23 mouse cellular contexts compared by ENCODE assay signal in the genomic region with DNA sequence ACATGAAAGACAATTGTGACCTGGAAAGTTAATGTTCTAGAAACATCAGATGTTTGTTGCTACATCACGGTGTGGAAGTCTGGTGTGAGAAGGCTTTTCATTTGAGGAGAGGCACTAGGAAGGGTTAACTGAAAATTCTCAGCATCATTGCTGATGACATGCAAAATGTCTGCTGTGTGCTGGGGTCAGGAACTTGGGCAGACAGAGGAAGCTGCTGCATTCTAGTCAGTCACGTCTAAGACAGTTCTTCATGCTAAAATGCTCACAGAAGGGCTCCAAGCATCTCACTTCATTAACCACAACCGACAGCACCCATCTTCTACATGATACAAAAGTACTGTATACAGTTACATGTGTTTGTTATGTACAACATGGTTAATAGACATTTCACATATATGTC. TPM values are rescaled to one million over a fixed set of nuclear protein-coding genes. Genes with fewer than 3 reads are reported as not detected.
A peak's percentile ranks its signal among the peaks of the same experiment; 100 is the strongest.
DNase-seq lines count a peak whose midpoint lies in the region; ATAC-seq lines count a peak whose summit lies in the region.
"Had no signal": no experiment of that assay in that cellular context is flagged by ENCODE, and none has a peak within 500 bp of the region (broad histone marks: within the 10 kb centered on the region; RNA-seq: fewer than 3 reads in every experiment).

No protein-coding gene starts in this region.

- peak; percentile 6 for ATAC-seq in CD4-positive, CD25-positive, alpha-beta regulatory T cell, adult 4 months
- ATAC-seq: forebrain, embryonic 13.5 days; hindbrain, embryonic 16.5 days; Patski had no signal

- peak; percentile 21 for DNase-seq in thymus, postnatal 0 days (ENCODE audit: low spot score)
- no peak for DNase-seq in thymus, postnatal 10 days (ENCODE audit: low spot score in 2 of 2)
- peak; percentile 65 for DNase-seq in naive thymus-derived CD4-positive, alpha-beta T cell, adult 2 months (ENCODE audit: low read depth)
- no peak for DNase-seq in heart, adult 9 months (ENCODE audit: low spot score in 2 of 2)
- no peak for DNase-seq in frontal cortex, adult 2 months (ENCODE audit: extremely low spot score in 1 of 2, low spot score in 1 of 2)
- no peak for DNase-seq in urinary bladder, postnatal 4 days (ENCODE audit: low spot score in 2 of 2)
- DNase-seq: adrenal gland, adult 2 months; adrenal gland, postnatal 25 days; cerebellum, adult 18-20 months; cerebellum, adult 9-11 months; gastrocnemius, postnatal 36 days; heart, adult 11 months; heart, postnatal 10 days; heart, postnatal 4 days had no signal

RNA-seq across cellular contexts. Expression of a gene that starts 8.0 kb away (rescaled TPM):
- 53.2 and 58.8 TPM in 2 replicates for polyA plus RNA-seq in thymus, postnatal 0 days (2015; fragmentation: Nextera tagmentation; extraction: Ambion mirVana)
- 100 to 1,000 TPM; 220 to 231 TPM for polyA plus RNA-seq in CD4-positive, CD25-positive, alpha-beta regulatory T cell, adult 4 months (2017; shearing (Covaris generic))
- polyA plus RNA-seq in frontal cortex, adult 2 months (2012; rRNA removed): 0.20 TPM in 1 of 2 replicates, not detected in the other
- polyA plus RNA-seq: adrenal gland, adult 2 months; embryonic facial prominence, embryonic 10.5 days; forebrain, embryonic 13.5 days; hindbrain, embryonic 12.5 days; Patski had no signal

RNA-seq across cellular contexts. Expression of a gene that starts 48.3 kb away (rescaled TPM):
- polyA plus RNA-seq in thymus, postnatal 0 days (2015; fragmentation: Nextera tagmentation; extraction: Ambion mirVana): 0.17 TPM in 1 of 2 replicates, not detected in the other
- not detected for polyA plus RNA-seq in CD4-positive, CD25-positive, alpha-beta regulatory T cell, adult 4 months (2017; shearing (Covaris generic))
- polyA plus RNA-seq in frontal cortex, adult 2 months (2012; rRNA removed): not detected in 2 replicates
- polyA plus RNA-seq: adrenal gland, adult 2 months; embryonic facial prominence, embryonic 10.5 days; embryonic facial prominence, embryonic 14.5 days; forebrain, embryonic 13.5 days; heart, embryonic 10.5 days; heart, embryonic 14.5 days; hindbrain, embryonic 12.5 days; hindbrain, embryonic 16.5 days; Patski had no signal

RNA-seq across cellular contexts. Expression of a gene that starts 59.2 kb away (rescaled TPM):
- polyA plus RNA-seq in thymus, postnatal 0 days (2015; fragmentation: Nextera tagmentation; extraction: Ambion mirVana): 3.9 and 4.5 TPM in 2 replicates
- polyA plus RNA-seq in CD4-positive, CD25-positive, alpha-beta regulatory T cell, adult 4 months (2017; shearing (Covaris generic)): 1 to 10 TPM; 1.3 to 1.4 TPM
- 0.36 and 0.44 TPM in 2 replicates for polyA plus RNA-seq in frontal cortex, adult 2 months (2012; rRNA removed)

Comparison
In these comparisons a context has a peak if more than half of its experiments do, and no peak if none do; other contexts are left out.
1. DNase-seq: peak in thymus, postnatal 0 days (single experiment) and naive thymus-derived CD4-positive, alpha-beta T cell, adult 2 months (single experiment); none in thymus, postnatal 10 days (0 of 2), heart, adult 9 months (0 of 2), frontal cortex, adult 2 months (0 of 2) and urinary bladder, postnatal 4 days (0 of 2).
2. RNA of a gene that starts 8.0 kb away (polyA plus RNA-seq): 220 to 231 TPM in CD4-positive, CD25-positive, alpha-beta regulatory T cell, adult 4 months and 53.2 to 58.8 TPM in thymus, postnatal 0 days; 0.20 TPM in frontal cortex, adult 2 months; every median in the first group is over 10 times any median in the second.